Mouse (Mus musculus) inflammation-experienced regulatory T-cells, adult 16 weeks (primary cell): ENCODE data around the gene Zfp68. TPM values are rescaled to one million over a fixed set of nuclear protein-coding genes. Genes with fewer than 3 reads are reported as not detected.

ENCODE experiments used
- polyA plus RNA-seq: library from polyadenylated mRNA; unstranded; fragments of 100-300 nt; shearing (Covaris generic); gene quantifications from one replicate; pipeline ENCODE4 v1.2.1, GENCODE M21; 2017

Gene Zfp68
- 76.7 TPM for polyA plus RNA-seq

DNA sequence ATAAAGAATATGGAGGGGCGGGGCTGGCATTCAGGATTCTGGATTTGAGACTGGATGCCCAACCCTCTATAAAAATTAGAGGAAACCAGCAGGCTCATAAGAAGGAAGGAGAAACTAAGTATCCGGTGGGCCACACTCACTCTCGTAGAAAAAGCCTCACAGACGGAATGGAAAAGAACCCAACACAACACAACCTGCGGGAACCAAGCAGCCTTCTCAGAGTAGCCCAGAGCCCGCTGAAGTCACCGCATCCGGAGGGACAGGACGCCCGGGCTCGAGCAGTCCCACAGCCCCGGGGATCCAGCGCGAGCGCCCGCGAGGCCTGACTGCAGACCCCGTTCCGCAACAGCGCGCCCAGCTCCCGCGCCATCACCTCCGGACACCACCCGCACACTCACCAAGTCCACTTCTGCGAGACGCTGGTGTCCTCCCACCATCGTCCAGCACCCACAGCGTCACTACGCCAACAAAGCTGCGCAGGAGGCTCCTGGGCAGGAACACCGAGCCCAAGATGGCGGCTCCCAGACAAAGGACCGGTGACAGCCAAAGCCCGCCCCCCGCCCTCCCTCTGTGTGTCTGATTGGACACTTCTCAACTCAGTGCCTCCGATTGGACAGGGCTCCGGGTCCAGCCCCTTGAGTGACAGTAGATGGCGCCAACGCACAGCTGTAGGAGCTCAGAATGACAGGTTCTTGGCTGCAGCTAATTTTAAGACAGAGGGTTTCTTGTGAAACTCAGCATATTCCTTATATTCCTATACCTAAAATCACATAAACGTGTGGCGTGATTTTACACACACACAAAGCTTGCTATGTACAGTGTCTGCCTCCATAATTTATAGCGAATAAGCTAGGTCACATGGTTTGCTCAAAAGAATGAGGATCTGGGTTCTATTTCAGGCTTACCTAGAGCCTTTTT, at the start of gene Zfp68:
TSS of gene Zfp68 (minus strand) at position 551 of the 918 bp plus-strand sequence.

DNA sequence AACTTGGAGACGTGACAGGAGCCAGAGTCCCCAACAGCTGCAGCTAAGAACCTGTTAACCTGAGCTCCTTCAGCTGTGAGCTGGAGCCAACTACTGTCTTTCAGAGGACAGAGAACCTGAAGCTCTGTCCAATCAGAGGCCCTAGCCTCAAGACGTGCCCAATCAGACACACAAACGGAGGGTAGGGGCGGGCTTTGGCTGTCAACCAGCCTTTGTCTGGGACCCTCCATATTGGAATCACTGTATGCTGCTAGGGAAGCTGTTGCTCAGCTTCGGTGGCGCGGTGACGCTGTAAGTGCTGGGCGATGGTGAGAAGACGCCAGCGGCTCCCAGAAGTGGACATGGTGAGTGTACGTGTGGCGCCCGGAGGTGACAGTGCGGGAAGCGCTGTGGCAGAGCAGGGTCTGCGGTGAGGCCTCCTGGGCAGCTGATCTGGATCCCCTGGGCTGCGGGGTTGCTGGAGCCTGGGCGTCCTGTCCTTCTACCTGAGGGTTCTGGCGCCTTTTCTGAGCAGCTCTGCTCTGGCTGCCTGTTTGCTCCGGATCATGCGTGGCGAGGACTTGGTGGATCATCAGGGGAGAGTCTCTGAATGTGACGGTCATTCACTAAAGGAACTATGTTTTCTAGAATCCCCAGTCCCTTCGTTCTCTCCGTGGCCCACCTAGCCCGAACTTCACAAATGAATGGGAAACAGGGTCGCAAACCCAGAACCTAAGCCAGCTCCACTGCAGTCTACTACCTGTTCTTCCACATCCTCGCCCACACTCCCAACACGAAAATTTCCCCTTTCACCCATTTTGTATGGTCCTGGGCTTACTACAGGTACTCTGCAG, 3.3 kb upstream of the Zfp68 start, which contains the start of gene A430033K04Rik:
TSS of gene A430033K04Rik (plus strand) at position 215 of the 833 bp plus-strand sequence.

DNA sequence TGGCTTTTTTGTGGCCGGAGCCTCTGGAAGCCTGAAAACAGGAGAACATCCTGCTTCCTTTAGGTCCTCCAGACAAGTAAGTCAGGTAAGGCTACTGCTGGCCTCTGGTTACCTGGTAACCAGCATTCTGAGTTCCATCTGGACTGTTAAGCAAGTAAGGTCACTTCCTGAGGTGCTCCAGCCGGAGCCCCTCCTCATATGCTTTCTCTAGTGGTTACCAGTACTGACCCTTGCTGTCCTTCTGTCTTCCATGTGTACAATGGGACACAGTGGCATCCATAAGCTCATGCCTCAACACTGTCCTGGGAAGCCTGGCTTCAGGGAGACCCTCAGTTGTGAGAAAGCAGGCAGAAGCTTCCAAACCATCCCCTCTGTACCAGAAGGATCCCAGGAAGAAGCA, 54.9 kb downstream of the Zfp68 start, which contains the start of gene 1700123K08Rik:
TSS of gene 1700123K08Rik (minus strand) at position 101 of the 400 bp plus-strand sequence.

Other genes with a start within 250 kb of the Zfp68 start
- 29.9 TPM for gene Zfp157, start 178.3 kb downstream of the Zfp68 start, polyA plus RNA-seq
- gene 1700123K08Rik, start 55.0 kb downstream of the Zfp68 start, polyA plus RNA-seq: not detected
- gene A430033K04Rik, start 3.1 kb upstream of the Zfp68 start, polyA plus RNA-seq: 9.9 TPM
- gene Fam20c, start 134.8 kb upstream of the Zfp68 start, polyA plus RNA-seq: not detected
- gene Gm5294, start 200.3 kb upstream of the Zfp68 start, polyA plus RNA-seq: not detected